Mouse (Mus musculus): Measurements from ENCODE around the gene Dnhd1. TPM values are rescaled to one million over a fixed set of nuclear protein-coding genes. Genes with fewer than 3 reads are reported as not detected.

Dnhd1 gene
- polyA plus RNA-seq, 1 experiment from 2014 or later = 0.38 TPM

DNA sequence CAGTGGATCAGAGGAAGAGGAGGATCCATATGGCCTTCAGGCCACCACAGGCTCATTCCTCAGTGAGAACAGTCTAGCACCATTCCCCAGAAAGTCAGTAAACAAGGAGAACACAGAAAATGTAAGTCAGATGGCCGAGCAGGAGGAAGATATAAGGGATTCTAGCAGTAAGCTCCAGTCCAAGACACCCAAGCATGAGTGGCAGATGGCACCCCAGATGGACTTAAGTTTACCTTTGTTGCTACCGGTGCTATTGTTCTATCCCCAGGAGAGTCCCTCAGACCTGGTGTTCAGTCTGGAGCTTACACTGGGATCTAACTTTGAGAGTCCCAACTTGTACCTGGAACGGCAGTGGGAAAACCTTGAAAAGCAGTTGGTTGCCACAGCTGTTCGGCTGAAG lies 53.2 kb downstream of the Dnhd1 start:
- Histone ChIP-seq H3K9ac (ENCODE audit: low read length) (no peak overlapping the region), H3K27ac (ENCODE audit: low read length) (no peak overlapping the region), H3K36me3 (ENCODE audit: control insufficient read depth, insufficient read depth) (no peaks in the 10 kb centered on the region), H3K4me3 (ENCODE audit: low read length) (no peak overlapping the region), H3K4me2 (ENCODE audit: low read depth, low read length) (no peak overlapping the region), H3K9me3 (replicated peaks; ENCODE audit: control insufficient read depth, low read length) (no peaks in the 10 kb centered on the region), H3K27me3 (ENCODE audit: control insufficient read depth, insufficient read depth, low read length) (no peaks in the 10 kb centered on the region), H3K4me1 (ENCODE audit: control insufficient read depth, insufficient read depth, low read length) (no peaks in the 10 kb centered on the region)
- no peak for ATAC-seq (replicated peaks; ENCODE audit: extremely low read depth, insufficient read depth, low FRiP score)
- WGBS = 85% methylated on average over 4 of the region's 4 CpGs

DNA sequence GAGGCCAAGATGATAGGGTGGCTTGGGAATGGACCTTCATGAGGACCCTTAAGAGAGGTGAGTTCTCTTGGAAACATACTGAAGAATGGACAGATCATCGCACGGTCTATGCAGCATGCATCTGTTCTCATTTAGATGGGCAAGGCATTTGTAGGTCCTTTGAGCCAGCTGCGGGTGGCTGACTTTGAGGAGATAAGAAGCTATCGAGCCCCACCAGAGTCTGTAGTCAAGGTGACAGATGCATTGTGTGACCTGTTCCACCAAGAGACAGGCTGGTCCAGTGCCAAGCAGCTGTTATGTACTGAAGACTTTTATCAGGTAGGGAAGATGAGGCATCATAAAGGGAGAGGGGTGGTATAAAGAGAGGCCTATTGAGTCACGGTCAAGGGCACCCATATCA lies 58.1 kb downstream of the Dnhd1 start:
- no peaks in the 10 kb centered on the region for H3K9me3 ChIP-seq (replicated peaks; ENCODE audit: control insufficient read depth, low read length)
- H3K9ac ChIP-seq (ENCODE audit: low read length) = no peak overlapping the region
- H3K4me1 ChIP-seq (ENCODE audit: control insufficient read depth, insufficient read depth, low read length) = no peaks in the 10 kb centered on the region
- H3K36me3 ChIP-seq (ENCODE audit: control insufficient read depth, insufficient read depth) = no peaks in the 10 kb centered on the region
- no peak for ATAC-seq (replicated peaks; ENCODE audit: extremely low read depth, insufficient read depth, low FRiP score)
- H3K4me2 ChIP-seq (ENCODE audit: low read depth, low read length) = no peak overlapping the region
- no peak overlapping the region for H3K27ac ChIP-seq (ENCODE audit: low read length)
- no peak overlapping the region for H3K4me3 ChIP-seq (ENCODE audit: low read length)
- no peaks in the 10 kb centered on the region for H3K27me3 ChIP-seq (ENCODE audit: control insufficient read depth, insufficient read depth, low read length)
- 84% methylated on average over 5 of the region's 5 CpGs for WGBS

DNA sequence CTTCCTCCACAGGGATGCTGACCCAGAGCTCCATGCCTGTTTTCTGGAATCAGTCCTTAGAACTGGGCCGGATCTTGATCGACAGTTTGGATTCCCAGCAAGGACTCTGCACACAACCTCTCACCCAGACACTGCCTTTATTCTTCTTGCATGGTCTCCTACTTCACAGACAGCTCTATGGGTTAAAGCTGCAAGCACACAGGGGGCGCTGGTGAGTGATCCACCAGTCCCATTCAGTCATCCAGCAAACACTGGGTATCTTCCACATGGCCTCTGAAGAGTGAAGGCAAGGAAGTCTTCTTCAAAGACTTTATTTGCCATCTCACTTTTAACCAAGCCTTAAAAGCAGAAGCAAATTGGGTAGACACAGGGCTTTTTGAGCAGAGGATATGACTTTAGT lies 64.7 kb downstream of the Dnhd1 start:
- no peak overlapping the region for H3K27ac ChIP-seq (ENCODE audit: low read length)
- 56% methylated on average over 3 of the region's 3 CpGs for WGBS

DNA sequence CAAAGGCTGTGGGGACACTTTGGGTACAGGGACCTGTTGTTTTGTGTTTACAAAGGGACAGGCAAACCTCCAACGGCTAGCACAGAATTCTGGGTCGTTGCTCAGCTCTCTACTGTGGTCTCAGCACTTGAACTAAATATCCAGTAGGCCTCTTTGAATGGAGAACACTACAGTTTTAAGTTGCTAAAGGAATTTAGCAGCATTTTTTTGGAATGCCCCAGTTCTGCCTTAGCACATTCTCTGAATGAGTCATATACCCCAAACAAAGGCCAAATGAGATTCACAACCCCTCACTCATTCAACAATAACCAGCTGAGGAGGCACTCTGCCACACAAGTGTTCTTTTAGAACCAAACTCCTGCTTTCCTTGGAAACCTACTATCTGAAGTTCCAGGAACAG lies 71.3 kb downstream of the Dnhd1 start:
- Histone ChIP-seq H3K4me2 (ENCODE audit: low read depth, low read length) (no peak overlapping the region), H3K9me3 (replicated peaks; ENCODE audit: control insufficient read depth, low read length) (no peaks in the 10 kb centered on the region), H3K36me3 (ENCODE audit: control insufficient read depth, insufficient read depth) (no peaks in the 10 kb centered on the region), H3K9ac (ENCODE audit: low read length) (no peak overlapping the region), H3K27me3 (ENCODE audit: control insufficient read depth, insufficient read depth, low read length) (no peaks in the 10 kb centered on the region), H3K4me1 (ENCODE audit: control insufficient read depth, insufficient read depth, low read length) (no peaks in the 10 kb centered on the region), H3K27ac (ENCODE audit: low read length) (no peak overlapping the region), H3K4me3 (ENCODE audit: low read length) (no peak overlapping the region)
- ATAC-seq (replicated peaks; ENCODE audit: extremely low read depth, insufficient read depth, low FRiP score) = no peak
- WGBS = 57% methylated on average over 2 of the region's 2 CpGs

More for the DNA sequence above, 64.7 kb downstream of the Dnhd1 start:
- H3K9me3 ChIP-seq (replicated peaks; ENCODE audit: control insufficient read depth, low read length) = no peaks in the 10 kb centered on the region
- H3K4me3 ChIP-seq (ENCODE audit: low read length) = no peak overlapping the region
- no peaks in the 10 kb centered on the region for H3K4me1 ChIP-seq (ENCODE audit: control insufficient read depth, insufficient read depth, low read length)
- H3K36me3 ChIP-seq (ENCODE audit: control insufficient read depth, insufficient read depth) = no peaks in the 10 kb centered on the region
- no peaks in the 10 kb centered on the region for H3K27me3 ChIP-seq (ENCODE audit: control insufficient read depth, insufficient read depth, low read length)
- ATAC-seq (replicated peaks; ENCODE audit: extremely low read depth, insufficient read depth, low FRiP score) = no peak
- H3K9ac ChIP-seq (ENCODE audit: low read length) = no peak overlapping the region
- H3K4me2 ChIP-seq (ENCODE audit: low read depth, low read length) = no peak overlapping the region

DNA sequence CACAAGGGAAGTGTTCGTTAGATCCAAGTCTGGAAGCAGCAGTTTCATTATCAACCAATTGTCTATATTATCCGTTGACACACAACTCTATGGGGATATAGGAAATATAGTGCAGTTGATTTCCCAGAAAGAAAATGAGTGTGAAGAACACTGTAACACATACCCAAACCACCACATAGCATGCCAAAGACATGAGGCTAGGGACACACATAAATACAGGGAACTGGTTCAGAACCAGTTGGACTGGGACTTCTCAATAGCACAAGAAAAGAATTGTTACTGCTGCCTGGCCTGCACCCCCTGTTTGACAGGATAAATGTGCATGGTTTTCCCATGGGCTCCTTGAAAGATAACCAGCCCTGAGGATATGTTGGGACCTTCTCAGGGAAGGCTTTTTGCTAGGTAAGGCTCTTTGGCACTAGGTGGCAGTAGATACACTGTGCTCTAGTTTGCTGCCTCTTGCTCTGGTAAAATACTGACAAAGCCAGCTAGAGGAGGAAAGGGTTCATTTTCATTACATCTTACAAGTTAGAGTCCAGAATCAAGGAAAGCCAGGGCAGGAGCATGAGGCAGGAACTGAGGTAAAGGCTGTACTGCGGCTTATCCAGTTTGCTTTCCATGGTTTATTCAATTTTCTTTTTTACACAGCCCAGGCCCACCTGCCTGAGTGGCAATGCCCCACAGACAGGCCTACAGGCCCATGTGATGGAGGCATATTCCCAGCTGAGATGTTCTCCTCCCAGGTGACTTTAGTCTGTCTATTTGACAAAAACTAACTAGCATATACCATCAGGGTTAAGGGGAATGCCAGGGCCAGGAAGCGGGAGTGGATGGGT lies 75.7 kb downstream of the Dnhd1 start:
- Histone ChIP-seq H3K27me3 (ENCODE audit: control insufficient read depth, insufficient read depth, low read length) (no peaks in the 10 kb centered on the region), H3K4me1 (ENCODE audit: control insufficient read depth, insufficient read depth, low read length) (no peaks in the 10 kb centered on the region), H3K4me3 (ENCODE audit: low read length) (no peak overlapping the region), H3K27ac (ENCODE audit: low read length) (no peak overlapping the region), H3K36me3 (ENCODE audit: control insufficient read depth, insufficient read depth) (peaks cover 14% of the 10 kb centered on the region), H3K9me3 (replicated peaks; ENCODE audit: control insufficient read depth, low read length) (no peaks in the 10 kb centered on the region), H3K9ac (ENCODE audit: low read length) (no peak overlapping the region), H3K4me2 (ENCODE audit: low read depth, low read length) (no peak overlapping the region)
- WGBS = 83% methylated on average over 4 of the region's 4 CpGs
- ATAC-seq (replicated peaks; ENCODE audit: extremely low read depth, insufficient read depth, low FRiP score) = 0 out of 2 replicates have a peak, but pooled peaks have one; percentile 37

DNA sequence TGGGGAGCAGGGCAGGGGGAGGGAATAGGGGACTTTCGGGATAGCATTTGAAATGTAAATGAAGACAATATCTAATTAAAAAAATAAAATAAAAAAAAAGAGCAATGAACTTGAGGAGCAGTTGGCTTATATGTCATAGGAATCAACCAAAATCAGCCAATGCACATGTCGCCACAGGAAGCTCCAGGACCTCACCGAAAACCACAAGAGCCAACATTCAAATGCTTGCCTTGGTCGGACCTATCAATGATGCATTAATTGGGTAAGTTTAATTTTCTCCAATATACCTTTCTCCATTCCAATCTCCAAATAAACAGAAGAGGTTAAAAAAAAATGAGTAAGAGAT lies 76.3 kb downstream of the Dnhd1 start:
- Histone ChIP-seq H3K27ac (ENCODE audit: low read length) (no peak overlapping the region), H3K4me2 (ENCODE audit: low read depth, low read length) (no peak overlapping the region), H3K4me1 (ENCODE audit: control insufficient read depth, insufficient read depth, low read length) (no peaks in the 10 kb centered on the region), H3K27me3 (ENCODE audit: control insufficient read depth, insufficient read depth, low read length) (no peaks in the 10 kb centered on the region), H3K4me3 (ENCODE audit: low read length) (no peak overlapping the region), H3K9ac (ENCODE audit: low read length) (no peak overlapping the region), H3K36me3 (ENCODE audit: control insufficient read depth, insufficient read depth) (peaks cover 20% of the 10 kb centered on the region), H3K9me3 (replicated peaks; ENCODE audit: control insufficient read depth, low read length) (no peaks in the 10 kb centered on the region)
- 93% methylated on average over 4 of the region's 4 CpGs for WGBS
- no peak for ATAC-seq (replicated peaks; ENCODE audit: extremely low read depth, insufficient read depth, low FRiP score)

DNA sequence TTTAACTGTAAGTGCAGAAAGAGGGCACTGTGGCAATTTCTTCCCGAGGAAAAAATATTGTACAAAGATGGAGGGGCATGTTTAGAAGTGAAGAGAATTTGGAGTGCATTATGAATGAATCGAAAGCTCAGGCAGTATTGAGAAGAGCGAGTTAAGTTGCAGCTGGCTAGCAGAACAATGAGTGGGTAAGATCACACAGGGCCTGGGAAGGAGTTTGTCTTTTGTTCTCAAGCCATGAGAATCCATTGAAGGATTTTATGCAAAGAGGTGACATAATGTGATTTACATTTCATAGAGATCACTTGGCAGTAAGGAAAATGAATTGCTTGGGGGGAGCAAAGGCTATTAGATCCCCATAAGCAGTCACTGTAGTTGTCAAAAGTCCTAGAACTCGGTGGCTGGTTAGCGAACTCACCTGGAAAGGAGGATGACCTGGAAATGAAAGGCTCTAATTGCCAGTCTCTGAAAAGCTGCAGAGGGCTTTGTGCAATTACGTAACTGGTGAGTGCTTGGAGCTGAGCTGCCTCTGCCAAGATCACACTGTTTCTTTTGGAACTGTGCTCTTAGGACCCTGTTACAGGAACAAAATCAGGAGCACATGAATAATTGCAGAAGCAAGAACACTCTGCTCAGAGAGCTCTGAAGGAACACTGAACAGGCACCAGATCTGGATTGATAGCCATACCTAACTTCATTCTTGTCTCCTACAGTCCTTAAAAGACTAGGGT lies 78.2 kb downstream of the Dnhd1 start:
- H3K9ac ChIP-seq (ENCODE audit: low read length) = no peak overlapping the region
- H3K36me3 ChIP-seq (ENCODE audit: control insufficient read depth, insufficient read depth) = peaks cover 39% of the 10 kb centered on the region
- H3K4me3 ChIP-seq (ENCODE audit: low read length) = no peak overlapping the region
- 79% methylated on average over 6 of the region's 6 CpGs for WGBS
- ATAC-seq (replicated peaks; ENCODE audit: extremely low read depth, insufficient read depth, low FRiP score) = no peak
- no peaks in the 10 kb centered on the region for H3K27me3 ChIP-seq (ENCODE audit: control insufficient read depth, insufficient read depth, low read length)
- H3K4me1 ChIP-seq (ENCODE audit: control insufficient read depth, insufficient read depth, low read length) = no peaks in the 10 kb centered on the region
- H3K9me3 ChIP-seq (replicated peaks; ENCODE audit: control insufficient read depth, low read length) = no peaks in the 10 kb centered on the region
- H3K4me2 ChIP-seq (ENCODE audit: low read depth, low read length) = no peak overlapping the region
- H3K27ac ChIP-seq (ENCODE audit: low read length) = no peak overlapping the region

DNA sequence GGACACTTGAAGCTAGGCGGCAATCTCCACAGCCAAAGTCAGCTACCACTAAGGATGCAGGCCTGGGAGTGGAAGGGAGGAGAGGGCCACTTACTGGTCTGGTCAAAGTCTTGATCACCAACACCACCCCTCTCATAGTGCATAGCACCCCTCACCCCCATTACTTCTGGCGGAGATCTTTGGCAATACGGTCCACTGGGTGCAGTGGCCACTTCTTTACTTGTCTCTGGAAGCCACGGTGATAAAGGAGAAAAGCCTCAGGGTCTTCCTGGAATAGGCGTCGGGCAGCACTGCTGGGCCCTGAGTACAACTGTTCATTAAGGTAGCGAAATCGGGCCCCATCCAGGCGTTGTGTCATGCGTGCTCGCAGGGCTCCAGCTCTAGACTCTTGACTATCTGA lies 83.2 kb downstream of the Dnhd1 start:
- Histone ChIP-seq H3K27me3 (ENCODE audit: control insufficient read depth, insufficient read depth, low read length) (no peaks in the 10 kb centered on the region), H3K27ac (ENCODE audit: low read length) (no peak overlapping the region), H3K4me3 (ENCODE audit: low read length) (no peak overlapping the region), H3K4me2 (ENCODE audit: low read depth, low read length) (no peak overlapping the region), H3K4me1 (ENCODE audit: control insufficient read depth, insufficient read depth, low read length) (peaks cover 17% of the 10 kb centered on the region), H3K9me3 (replicated peaks; ENCODE audit: control insufficient read depth, low read length) (no peaks in the 10 kb centered on the region), H3K36me3 (ENCODE audit: control insufficient read depth, insufficient read depth) (peaks cover 45% of the 10 kb centered on the region), H3K9ac (ENCODE audit: low read length) (no peak overlapping the region)
- ATAC-seq (replicated peaks; ENCODE audit: extremely low read depth, insufficient read depth, low FRiP score) = no peak
- 93% methylated on average over 11 of the region's 11 CpGs for WGBS

DNA sequence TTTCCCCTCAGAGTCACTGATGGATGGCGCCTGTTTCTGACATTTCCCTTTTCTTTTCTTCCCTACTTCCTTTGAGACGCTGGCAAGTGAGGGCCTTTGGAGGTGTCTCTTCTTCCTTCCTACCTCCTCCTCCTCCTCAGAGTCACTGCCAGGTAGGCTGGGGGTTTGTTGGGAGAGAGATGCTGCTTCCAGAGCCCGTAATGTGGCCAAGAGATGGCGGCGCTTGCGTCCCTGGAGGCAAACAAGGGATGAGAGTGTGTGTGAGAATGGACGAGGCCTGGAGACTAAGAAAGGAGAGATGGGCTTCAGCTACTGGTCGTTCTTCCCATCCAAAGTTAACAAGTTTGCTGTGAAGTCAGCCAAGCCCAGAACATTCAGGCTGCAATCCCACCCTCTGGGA lies 84.2 kb downstream of the Dnhd1 start:
- no peaks in the 10 kb centered on the region for H3K9me3 ChIP-seq (replicated peaks; ENCODE audit: control insufficient read depth, low read length)
- H3K36me3 ChIP-seq (ENCODE audit: control insufficient read depth, insufficient read depth) = peaks cover 41% of the 10 kb centered on the region
- no peak overlapping the region for H3K9ac ChIP-seq (ENCODE audit: low read length)
- no peak for ATAC-seq (replicated peaks; ENCODE audit: extremely low read depth, insufficient read depth, low FRiP score)
- H3K4me3 ChIP-seq (ENCODE audit: low read length) = no peak overlapping the region
- WGBS = 79% methylated on average over 8 of the region's 8 CpGs
- H3K27me3 ChIP-seq (ENCODE audit: control insufficient read depth, insufficient read depth, low read length) = no peaks in the 10 kb centered on the region
- no peak overlapping the region for H3K27ac ChIP-seq (ENCODE audit: low read length)
- H3K4me2 ChIP-seq (ENCODE audit: low read depth, low read length) = no peak overlapping the region
- peaks cover 23% of the 10 kb centered on the region for H3K4me1 ChIP-seq (ENCODE audit: control insufficient read depth, insufficient read depth, low read length)
